Mouse (Mus musculus) left cerebral cortex, postnatal 36 days (tissue): ENCODE measurements around the gene Zfp408. TPM values are rescaled to one million over a fixed set of nuclear protein-coding genes. Genes with fewer than 3 reads are reported as not detected.
"Not testable (repeated sequence)": the region's sequence is repeated elsewhere in the genome, so short reads cannot be mapped to it uniquely, and the experiment has no call there.

Experiments
- DNase-seq, 2 experiments: peaks; one replicate each; pipeline ENCODE4 v3.0.0; 2021 to 2022; ENCODE audit warnings: low spot score in 2 of 2, mixed read lengths in 1 of 2
- intact Hi-C: fragments of 180-260 bp; cut with DNase I; formaldehyde crosslinking; loops from one replicate; pipeline ENCODE4 v1.15.1; 2025
- total RNA-seq, 2 experiments: library from RNA; stranded (reverse); gene quantifications; 2 replicates each; pipeline ENCODE4 v1.2.3; 2021

Zfp408 gene
- total RNA-seq, 2 experiments from 2014 or later: 9.6 to 14.6 TPM

- no peak for DNase-seq
- intact Hi-C loops: no loop called here
Observed at GRCm38 (mm10) chr2:91628171-91628570, 21.4 kb downstream of the Zfp408 start.

- intact Hi-C loops: no loop called here
- DNase-seq: no peak
Observed at GRCm38 (mm10) chr2:91627486-91627885, 22.1 kb downstream of the Zfp408 start.

- DNase-seq, intact Hi-C loops: not testable (repeated sequence)
Observed at GRCm38 (mm10) chr2:91623366-91623765, 26.2 kb downstream of the Zfp408 start.

GRCm38 (mm10) chr2:91622356-91622755 lies 27.2 kb downstream of the Zfp408 start:
- no peak for DNase-seq
- intact Hi-C loops: no loop called here

- DNase-seq, intact Hi-C loops: not testable (repeated sequence)
Observed at GRCm38 (mm10) chr2:91609370-91609769, 40.2 kb downstream of the Zfp408 start.

GRCm38 (mm10) chr2:91602389-91602788 lies 47.2 kb downstream of the Zfp408 start:
- DNase-seq: no peak
- intact Hi-C loops: loop anchor here (5.0 kb wide), 1 partner anchor 35 kb away; no protein-coding TSS in a partner anchor

- intact Hi-C loops: loop anchor here (5.0 kb wide), 1 partner anchor 33 kb away; no protein-coding TSS in a partner anchor
Observed at GRCm38 (mm10) chr2:91600475-91600874, 49.1 kb downstream of the Zfp408 start.

More at GRCm38 (mm10) chr2:91600475-91600874, 49.1 kb downstream of the Zfp408 start:
- peak; percentile 14 to 16 for DNase-seq

Other genes starting within 250 kb of the Zfp408 start
- 100 to 1,000 TPM; 100 to 103 TPM for gene 1110051M20Rik, start 205.1 kb downstream of the Zfp408 start, total RNA-seq
- 10 to 100 TPM; 24.7 to 29.6 TPM for gene Lrp4, start 192.3 kb downstream of the Zfp408 start, total RNA-seq
- 100 to 1,000 TPM; 125 to 130 TPM for gene Ckap5, start 123.0 kb downstream of the Zfp408 start, total RNA-seq
- gene F2, start 13.4 kb downstream of the Zfp408 start, total RNA-seq: not detected
- 10 to 100 TPM; 69.2 to 75.7 TPM for gene Arhgap1, start 69 bp upstream of the Zfp408 start, total RNA-seq
- 10 to 100 TPM; 87.6 to 88.1 TPM for gene Atg13, start 60.8 kb upstream of the Zfp408 start, total RNA-seq
- gene Harbi1, start 61.1 kb upstream of the Zfp408 start, total RNA-seq: 1 to 10 TPM; 6.7 to 7.4 TPM
- gene Ambra1, start 80.3 kb upstream of the Zfp408 start, total RNA-seq: 10 to 100 TPM; 52.6 to 55.5 TPM